Mouse (Mus musculus) lung, embryonic 14.5 days (tissue): ENCODE measurements around the gene Parp1. TPM values are rescaled to one million over a fixed set of nuclear protein-coding genes. Genes with fewer than 3 reads are reported as not detected.
"Not testable (repeated sequence)": the region's sequence is repeated elsewhere in the genome, so short reads cannot be mapped to it uniquely, and the experiment has no call there.

Source experiments
- ATAC-seq: fragments of 200-750 bp; cut with Nextera tagmentation; 2 replicates; pipeline ENCODE4 v1.8.0; 2017; ENCODE audit warnings: mild to moderate bottlenecking, moderate TSS enrichment, moderate library complexity; ENCODE audit not compliant: insufficient read depth
- DNase-seq: peaks from one replicate; pipeline ENCODE4 v3.0.0-alpha.2; 2015
- H3K27ac ChIP-seq: fragments of 300-500 bp; sonication (generic); 2 replicates; pipeline ENCODE4 v1.5.1; 2014; ENCODE audit warnings: low read depth, mild to moderate bottlenecking, moderate library complexity
- H3K27me3 ChIP-seq: fragments of 300-500 bp; sonication (generic); 2 replicates; pipeline ENCODE4 v1.6.1; 2014; ENCODE audit warnings: low read length, control low read depth; ENCODE audit not compliant: insufficient read depth
- H3K36me3 ChIP-seq: fragments of 300-500 bp; sonication (generic); 2 replicates; pipeline ENCODE4 v1.6.1; 2014; ENCODE audit warnings: control low read depth; ENCODE audit not compliant: insufficient read depth
- H3K4me1 ChIP-seq: fragments of 300-500 bp; sonication (generic); 2 replicates; pipeline ENCODE4 v1.6.1; 2014; ENCODE audit warnings: antibody characterized with exemption, control low read depth; ENCODE audit not compliant: insufficient read depth
- H3K4me2 ChIP-seq: fragments of 300-500 bp; sonication (generic); 2 replicates; pipeline ENCODE4 v1.6.1; 2014; ENCODE audit warnings: mild to moderate bottlenecking
- H3K4me3 ChIP-seq: fragments of 300-500 bp; sonication (generic); 2 replicates; pipeline ENCODE4 v1.5.1; 2014; ENCODE audit warnings: low read depth, low read length
- H3K9ac ChIP-seq: fragments of 300-500 bp; sonication (generic); 2 replicates; pipeline ENCODE4 v1.6.1; 2014
- H3K9me3 ChIP-seq: fragments of 300-500 bp; sonication (generic); 2 replicates; pipeline ENCODE4 v1.6.1; 2016; ENCODE audit warnings: low read depth, low read length, control low read depth
- CTCF ChIP-seq: IDR thresholded peaks from 2 replicates; pipeline ENCODE4 v1.5.1; 2016; ENCODE audit warnings: antibody characterized with exemption, low read depth
- WGBS: fragments of 180-500 bp; shearing (Covaris S2); extraction: QIAGEN DNeasy Blood & Tissue Kit; methylation state at CpG from one replicate; pipeline ENCODE4 v1.1.7; 2014; 5-methylcytosine and 5-hydroxymethylcytosine counted together
- polyA plus RNA-seq: library from polyadenylated mRNA; unstranded; fragments of >200 nt; fragmentation: Nextera tagmentation; extraction: Ambion mirVana; gene quantifications from 2 replicates; pipeline ENCODE4 v1.2.1, GENCODE M21; 2014

Parp1 gene
- polyA plus RNA-seq, 1 experiment from 2014 or later: 147 TPM

DNA sequence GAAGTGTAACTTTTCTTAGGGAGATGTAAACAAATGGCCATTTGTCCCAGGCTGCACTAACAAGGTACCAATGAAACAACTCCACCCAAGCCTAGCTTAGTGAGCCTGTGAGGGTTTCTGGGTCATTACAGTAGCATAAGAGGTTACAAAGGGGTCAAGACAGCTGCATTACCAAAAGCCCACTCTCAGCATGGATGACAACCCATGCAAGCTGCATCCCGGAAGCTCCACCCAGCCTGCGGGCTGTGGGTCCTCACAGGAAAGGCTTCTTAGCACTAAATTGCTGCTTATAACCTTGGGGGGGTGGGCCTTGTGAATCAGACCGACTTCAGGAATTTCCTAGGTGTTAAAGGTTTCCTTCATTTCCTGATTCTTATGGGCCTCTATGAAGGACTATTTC is 37.4 kb downstream of the Parp1 start:
- no peak for TF ChIP-seq CTCF
- Histone ChIP-seq H3K9me3 (no peaks in the 10 kb centered on the region), H3K4me3 (no peak overlapping the region), H3K36me3 (peaks cover 26% of the 10 kb centered on the region), H3K27me3 (no peaks in the 10 kb centered on the region), H3K4me1 (no peaks in the 10 kb centered on the region), H3K9ac (no peak overlapping the region), H3K27ac (no peak overlapping the region), H3K4me2 (no peak overlapping the region)
- DNase-seq: no peak
- WGBS: 49% methylated on average over 3 of the region's 3 CpGs
- no peak for ATAC-seq

DNA sequence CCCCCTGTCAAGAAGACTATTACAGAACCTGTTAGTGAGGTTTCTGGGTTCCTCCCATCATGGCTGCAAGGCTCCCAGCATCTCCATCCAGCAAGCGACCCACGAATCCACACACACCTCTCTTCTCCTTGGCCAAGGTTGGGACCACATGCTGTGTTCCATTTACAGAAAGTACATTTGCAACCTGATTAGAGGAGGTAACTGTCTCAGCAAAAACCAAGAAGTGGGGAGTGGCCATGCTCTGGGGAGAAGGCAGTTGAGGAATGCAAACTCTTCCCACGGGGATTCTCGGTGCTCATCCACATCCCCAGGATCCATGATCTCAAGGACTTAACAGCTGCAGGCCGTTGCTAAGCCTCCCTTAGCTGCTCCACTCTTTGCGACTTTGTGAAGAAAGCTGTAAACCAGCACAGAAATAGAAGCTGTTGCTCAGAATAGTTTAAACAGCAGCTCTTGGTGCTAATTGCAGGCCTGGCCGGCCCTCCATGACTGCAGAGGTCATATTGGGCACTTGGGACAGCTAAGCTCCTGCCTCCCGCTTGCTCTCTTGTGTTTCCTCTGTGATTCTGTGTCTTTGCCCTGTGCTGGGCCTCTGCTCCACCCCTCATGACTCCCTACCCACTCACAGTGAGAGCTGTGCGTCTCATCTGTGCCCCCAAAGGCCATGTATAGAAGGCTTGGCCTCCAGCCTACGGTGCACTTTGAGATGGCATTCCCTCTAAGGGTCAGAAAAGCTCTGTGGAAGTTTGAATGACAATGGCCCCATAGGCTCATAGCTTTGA is 38.3 kb downstream of the Parp1 start:
- no peak overlapping the region for H3K4me2 ChIP-seq
- peaks cover 6% of the 10 kb centered on the region; the same call in 1 of the 2 replicates for H3K9me3 ChIP-seq
- H3K27me3 ChIP-seq: no peaks in the 10 kb centered on the region
- H3K4me3 ChIP-seq: no peak overlapping the region
- no peaks in the 10 kb centered on the region for H3K4me1 ChIP-seq
- no peak overlapping the region for H3K9ac ChIP-seq
- peaks cover 17% of the 10 kb centered on the region for H3K36me3 ChIP-seq
- no peak overlapping the region for H3K27ac ChIP-seq
- no peak for TF ChIP-seq CTCF
- no peak for DNase-seq
- 72% methylated on average over 10 of the region's 10 CpGs for WGBS
- no peak for ATAC-seq

DNA sequence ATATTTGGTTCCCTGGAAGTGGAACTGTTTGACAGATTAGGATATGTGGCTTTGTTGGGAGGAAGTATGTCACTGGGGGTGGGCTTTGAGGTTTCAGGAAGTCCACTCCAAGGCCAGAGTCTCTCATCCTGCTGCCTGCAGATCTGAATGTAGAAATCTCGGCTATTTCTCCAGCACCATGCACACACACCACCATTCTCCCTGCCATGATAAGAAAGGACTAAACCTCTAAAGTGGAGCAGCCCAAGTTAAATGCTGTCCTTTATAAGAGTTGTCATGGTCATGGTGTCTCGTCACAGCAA is 38.8 kb downstream of the Parp1 start:
- WGBS: 85% methylated on average over 2 of the region's 2 CpGs
- Histone ChIP-seq H3K4me3 (no peak overlapping the region), H3K9me3 (peaks cover 6% of the 10 kb centered on the region; the same call in 1 of the 2 replicates), H3K27ac (no peak overlapping the region), H3K27me3 (no peaks in the 10 kb centered on the region), H3K4me2 (no peak overlapping the region), H3K4me1 (no peaks in the 10 kb centered on the region), H3K9ac (no peak overlapping the region), H3K36me3 (peaks cover 12% of the 10 kb centered on the region)
- ATAC-seq: no peak
- no peak for DNase-seq
- no peak for TF ChIP-seq CTCF

DNA sequence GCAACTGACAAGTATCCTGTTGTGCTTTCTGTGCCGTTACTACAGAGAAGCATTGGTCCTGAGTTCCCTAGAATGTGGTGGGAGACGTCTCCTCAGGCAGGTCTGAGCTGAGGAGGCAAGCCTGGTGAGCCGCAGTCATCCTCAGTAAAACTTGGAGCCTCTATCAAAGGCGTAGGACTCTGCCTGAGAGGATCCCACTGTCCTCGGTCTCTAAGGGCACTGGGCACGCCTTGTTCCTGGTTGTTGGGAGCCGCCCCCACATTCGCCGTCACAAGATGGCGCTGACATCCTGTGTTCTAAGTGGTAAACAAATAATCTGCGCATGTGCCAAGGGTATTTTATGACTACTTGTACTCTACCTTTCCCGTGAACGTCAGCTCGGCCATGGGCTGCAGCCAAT is 43.1 kb downstream of the Parp1 start:
- not testable (repeated sequence) for H3K4me3 ChIP-seq, ATAC-seq, H3K4me1 ChIP-seq, H3K4me2 ChIP-seq, DNase-seq, H3K9me3 ChIP-seq, H3K27ac ChIP-seq, H3K27me3 ChIP-seq, H3K9ac ChIP-seq, H3K36me3 ChIP-seq
- WGBS: 92% methylated on average over 11 of the region's 14 CpGs

DNA sequence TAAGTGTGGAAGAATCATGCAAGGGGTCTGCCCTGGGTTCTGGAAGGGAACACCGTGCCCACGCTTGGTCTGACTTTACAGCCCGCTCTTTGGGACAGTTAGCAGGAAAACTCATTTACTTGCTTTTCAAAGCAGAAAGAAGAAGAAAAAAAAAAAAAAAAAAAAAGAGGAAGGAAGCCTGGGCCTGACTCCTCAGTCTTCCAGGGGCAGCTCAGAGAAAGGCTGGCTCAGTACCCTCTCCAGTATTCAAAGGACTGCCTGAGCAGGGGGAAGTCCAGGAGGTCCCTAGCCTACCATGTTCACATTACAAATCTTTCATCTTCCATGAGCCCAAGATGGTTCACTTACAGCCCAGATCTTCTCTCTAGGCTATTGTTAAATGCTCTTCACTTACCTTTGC is 48.0 kb downstream of the Parp1 start:
- no peak for DNase-seq
- no peak for ATAC-seq
- H3K27me3 ChIP-seq: no peaks in the 10 kb centered on the region
- no peak overlapping the region for H3K9ac ChIP-seq
- no peak overlapping the region for H3K27ac ChIP-seq
- H3K4me3 ChIP-seq: no peak overlapping the region
- H3K4me2 ChIP-seq: no peak overlapping the region
- no peaks in the 10 kb centered on the region for H3K36me3 ChIP-seq
- TF ChIP-seq CTCF: no peak
- peaks cover 1% of the 10 kb centered on the region; the same call in 1 of the 2 replicates for H3K9me3 ChIP-seq
- H3K4me1 ChIP-seq: no peaks in the 10 kb centered on the region
- 87% methylated on average over 3 of the region's 3 CpGs for WGBS

DNA sequence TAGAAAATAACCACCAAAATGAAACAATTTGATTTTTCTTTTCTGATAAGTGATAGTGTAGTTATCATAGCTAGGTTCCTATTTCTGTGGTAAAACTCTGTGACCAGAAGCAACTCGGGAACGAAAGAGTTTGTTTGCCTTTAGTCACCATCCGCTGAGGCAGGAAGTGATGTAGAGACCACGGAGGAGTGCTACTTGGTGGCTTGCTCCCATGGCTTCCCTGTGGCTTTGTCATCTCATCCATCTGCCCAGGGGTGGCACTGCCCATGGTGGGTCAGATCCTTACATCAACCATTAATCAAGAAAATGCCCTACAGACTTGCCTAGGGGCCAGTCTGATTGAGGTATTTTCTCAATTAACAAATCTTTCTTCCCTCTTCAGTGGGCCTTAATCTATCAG is 53.7 kb downstream of the Parp1 start:
- TF ChIP-seq CTCF: no peak
- no peaks in the 10 kb centered on the region for H3K36me3 ChIP-seq
- H3K9ac ChIP-seq: no peak overlapping the region
- H3K9me3 ChIP-seq: no peaks in the 10 kb centered on the region; the same call in 1 of the 2 replicates
- no peak overlapping the region for H3K27ac ChIP-seq
- no peak overlapping the region for H3K4me2 ChIP-seq
- no peaks in the 10 kb centered on the region for H3K4me1 ChIP-seq
- H3K27me3 ChIP-seq: no peaks in the 10 kb centered on the region
- no peak overlapping the region for H3K4me3 ChIP-seq
- DNase-seq (no peak), ATAC-seq (no peak)
- 77% methylated on average over 4 of the region's 4 CpGs for WGBS

DNA sequence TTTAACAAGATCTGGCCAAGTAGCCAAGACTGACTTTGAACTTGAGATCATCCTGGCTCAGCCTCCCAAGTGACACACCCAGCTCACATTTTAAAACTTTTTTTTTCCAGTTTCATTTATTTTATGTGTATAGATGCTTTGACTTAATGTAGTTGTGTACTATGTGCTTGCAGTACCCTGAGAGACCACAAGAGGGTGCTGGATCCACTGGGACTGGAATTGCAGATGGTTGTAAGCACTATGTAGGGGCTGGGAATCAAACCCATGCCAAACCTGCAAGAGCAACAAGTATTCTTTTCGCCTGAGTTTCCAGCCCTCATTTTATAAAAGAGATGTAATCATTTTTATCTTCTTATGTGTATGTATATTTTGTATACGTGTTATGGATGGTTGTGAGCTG is 55.2 kb downstream of the Parp1 start:
- Histone ChIP-seq H3K9me3 (no peaks in the 10 kb centered on the region; the same call in 1 of the 2 replicates), H3K27me3 (no peaks in the 10 kb centered on the region), H3K27ac (no peak overlapping the region), H3K36me3 (no peaks in the 10 kb centered on the region), H3K4me3 (no peak overlapping the region), H3K9ac (no peak overlapping the region), H3K4me1 (no peaks in the 10 kb centered on the region), H3K4me2 (no peak overlapping the region)
- DNase-seq: no peak
- TF ChIP-seq CTCF: peak; percentile 47
- 90% methylated on average over 2 of the region's 2 CpGs for WGBS
- ATAC-seq: no peak
